Mouse (Mus musculus): ENCODE data around the gene Lipf. TPM values are rescaled to one million over a fixed set of nuclear protein-coding genes. Genes with fewer than 3 reads are reported as not detected.

Gene Lipf
- polyA plus RNA-seq (2015; fragmentation: Nextera tagmentation; extraction: Ambion mirVana), result not detected in 2 replicates

DNA sequence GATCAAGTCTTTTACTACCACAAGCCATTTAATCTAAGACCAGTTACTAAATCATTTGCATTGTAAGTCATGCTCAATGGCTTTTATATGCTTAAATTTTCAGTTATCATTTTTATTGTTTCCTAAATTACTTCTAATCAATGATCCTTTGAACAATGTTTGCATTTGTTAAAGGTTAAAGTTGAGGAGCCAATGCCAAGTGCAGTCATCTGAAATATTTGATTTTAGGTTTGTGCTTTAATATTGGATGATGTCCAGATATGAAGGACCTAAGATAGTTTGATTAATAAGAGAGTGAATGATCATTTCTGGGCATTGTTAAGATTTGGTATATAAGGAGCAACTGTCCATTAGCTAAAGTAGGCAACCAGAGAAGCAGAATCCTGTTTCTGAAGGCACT, at the start of gene Lipf:
TSS of gene Lipf (plus strand) at position 301 of the 400 bp plus-strand sequence.
- H3K27me3 ChIP-seq (ENCODE audit: control insufficient read depth, insufficient read depth, low read depth, low read length), result no peaks in the 10 kb centered on the region
- H3K36me3 ChIP-seq (ENCODE audit: control insufficient read depth, insufficient read depth, low read length), result no peaks in the 10 kb centered on the region
- no peaks in the 10 kb centered on the region for H3K4me1 ChIP-seq (replicated peaks; ENCODE audit: control insufficient read depth, insufficient read depth, low read length)
- no peak within 1 kb of the TSS for H3K4me2 ChIP-seq (ENCODE audit: low read depth, low read length)
- no peak for ATAC-seq (ENCODE audit: low read depth)
- no peak within 1 kb of the TSS for H3K4me3 ChIP-seq (ENCODE audit: low read length)
- H3K9me3 ChIP-seq (ENCODE audit: control insufficient read depth, low read length), result no peaks in the 10 kb centered on the region
- no peak within 1 kb of the TSS for H3K27ac ChIP-seq (ENCODE audit: low read length)
- H3K9ac ChIP-seq (ENCODE audit: low read length), result no peak within 1 kb of the TSS

DNA sequence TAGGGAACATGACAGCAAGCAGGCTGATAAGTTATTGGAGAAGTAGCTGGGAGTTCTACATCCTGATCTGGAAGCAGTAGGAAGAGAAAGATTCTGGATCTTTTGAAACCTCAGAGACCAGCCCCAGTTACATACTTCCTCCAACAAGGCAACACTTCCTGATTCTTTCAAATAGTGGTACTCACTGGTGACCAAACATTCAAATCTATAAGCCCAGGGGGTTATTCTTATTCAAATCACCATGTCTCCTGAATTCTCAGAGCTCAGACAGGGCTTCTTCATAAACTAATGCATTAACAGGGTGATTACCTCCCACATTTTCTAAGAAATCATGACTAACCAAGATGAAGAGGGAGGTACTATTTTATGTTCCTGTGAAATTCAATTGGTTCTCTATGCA, 36.9 kb upstream of the Lipf start:
- Histone ChIP-seq H3K4me2 (ENCODE audit: low read depth, low read length) (no peak overlapping the region), H3K9me3 (ENCODE audit: control insufficient read depth, low read length) (no peaks in the 10 kb centered on the region), H3K4me3 (ENCODE audit: low read length) (no peak overlapping the region), H3K4me1 (replicated peaks; ENCODE audit: control insufficient read depth, insufficient read depth, low read length) (no peaks in the 10 kb centered on the region), H3K27ac (ENCODE audit: low read length) (no peak overlapping the region), H3K27me3 (ENCODE audit: control insufficient read depth, insufficient read depth, low read depth, low read length) (no peaks in the 10 kb centered on the region), H3K9ac (ENCODE audit: low read length) (no peak overlapping the region), H3K36me3 (ENCODE audit: control insufficient read depth, insufficient read depth, low read length) (no peaks in the 10 kb centered on the region)
- no peak for ATAC-seq (ENCODE audit: low read depth)

DNA sequence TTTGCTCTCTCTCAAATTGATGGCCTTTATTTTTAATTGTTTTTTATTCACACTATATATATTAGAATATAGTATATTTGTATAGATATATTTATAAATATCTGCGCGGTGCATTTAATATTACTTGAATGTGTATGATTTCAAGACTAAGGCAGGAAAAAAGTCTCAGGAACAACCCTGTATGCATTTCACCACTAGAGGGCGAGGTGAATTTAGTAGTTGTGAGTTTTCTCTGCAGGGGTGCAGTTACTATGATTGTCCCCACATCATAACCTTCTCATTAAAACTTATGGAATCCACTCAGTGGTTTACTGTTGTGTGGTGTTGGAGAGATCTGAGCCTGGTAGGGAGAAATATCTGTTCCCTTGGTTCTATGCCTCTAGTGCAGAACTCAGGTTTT, 18.0 kb downstream of the Lipf start:
- Histone ChIP-seq H3K4me2 (ENCODE audit: low read depth, low read length) (no peak overlapping the region), H3K27me3 (ENCODE audit: control insufficient read depth, insufficient read depth, low read depth, low read length) (no peaks in the 10 kb centered on the region), H3K4me3 (ENCODE audit: low read length) (no peak overlapping the region), H3K4me1 (replicated peaks; ENCODE audit: control insufficient read depth, insufficient read depth, low read length) (no peaks in the 10 kb centered on the region), H3K27ac (ENCODE audit: low read length) (no peak overlapping the region), H3K9ac (ENCODE audit: low read length) (no peak overlapping the region), H3K9me3 (ENCODE audit: control insufficient read depth, low read length) (no peaks in the 10 kb centered on the region), H3K36me3 (ENCODE audit: control insufficient read depth, insufficient read depth, low read length) (no peaks in the 10 kb centered on the region)
- no peak for ATAC-seq (ENCODE audit: low read depth)
- 45% methylated on average over 3 of the region's 3 CpGs for WGBS

GRCm38 (mm10) chr19:33983043-33983442, 22.1 kb downstream of the Lipf start:
- Histone ChIP-seq H3K27ac (ENCODE audit: low read length) (no peak overlapping the region), H3K9me3 (ENCODE audit: control insufficient read depth, low read length) (no peaks in the 10 kb centered on the region), H3K27me3 (ENCODE audit: control insufficient read depth, insufficient read depth, low read depth, low read length) (no peaks in the 10 kb centered on the region), H3K4me2 (ENCODE audit: low read depth, low read length) (no peak overlapping the region), H3K4me3 (ENCODE audit: low read length) (no peak overlapping the region), H3K9ac (ENCODE audit: low read length) (no peak overlapping the region), H3K36me3 (ENCODE audit: control insufficient read depth, insufficient read depth, low read length) (no peaks in the 10 kb centered on the region), H3K4me1 (replicated peaks; ENCODE audit: control insufficient read depth, insufficient read depth, low read length) (no peaks in the 10 kb centered on the region)
- 65% methylated on average over 3 of the region's 3 CpGs for WGBS
- ATAC-seq (ENCODE audit: low read depth), result no peak

DNA sequence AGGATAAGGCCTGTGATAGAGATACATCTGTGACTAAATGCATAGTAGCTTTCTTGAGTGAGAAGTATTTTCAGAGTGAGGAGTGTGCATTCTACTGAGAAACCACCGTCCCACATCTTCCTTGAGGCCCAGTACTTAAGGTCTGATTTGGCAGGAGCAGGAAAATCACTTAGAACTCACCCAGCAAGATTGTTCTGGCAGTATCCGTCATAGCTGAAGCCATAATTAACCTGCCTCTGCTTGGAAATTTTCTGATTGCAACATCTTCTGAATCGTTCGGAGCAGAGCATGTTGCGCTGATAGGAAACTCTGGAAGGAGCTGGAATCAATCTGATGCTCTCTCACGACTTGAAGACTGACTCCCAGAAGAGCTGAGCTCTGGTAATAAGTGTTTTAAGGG, 47.0 kb downstream of the Lipf start, which contains the start of gene Lipk:
TSS of gene Lipk (plus strand) at position 289 of the 400 bp plus-strand sequence.
- H3K27ac ChIP-seq (ENCODE audit: low read length), result no peak within 1 kb of the TSS
- no peak for ATAC-seq (ENCODE audit: low read depth)
- H3K4me1 ChIP-seq (replicated peaks; ENCODE audit: control insufficient read depth, insufficient read depth, low read length), result no peaks in the 10 kb centered on the region
- no peak within 1 kb of the TSS for H3K4me2 ChIP-seq (ENCODE audit: low read depth, low read length)
- no peaks in the 10 kb centered on the region for H3K9me3 ChIP-seq (ENCODE audit: control insufficient read depth, low read length)
- no peaks in the 10 kb centered on the region for H3K27me3 ChIP-seq (ENCODE audit: control insufficient read depth, insufficient read depth, low read depth, low read length)
- no peak within 1 kb of the TSS for H3K9ac ChIP-seq (ENCODE audit: low read length)
- WGBS, result 77% methylated on average over 6 of the region's 6 CpGs
- no peaks in the 10 kb centered on the region for H3K36me3 ChIP-seq (ENCODE audit: control insufficient read depth, insufficient read depth, low read length)
- H3K4me3 ChIP-seq (ENCODE audit: low read length), result no peak within 1 kb of the TSS

- Histone ChIP-seq H3K4me3 (ENCODE audit: low read length) (no peak overlapping the region), H3K4me2 (ENCODE audit: low read depth, low read length) (no peak overlapping the region), H3K9me3 (ENCODE audit: control insufficient read depth, low read length) (no peaks in the 10 kb centered on the region), H3K9ac (ENCODE audit: low read length) (no peak overlapping the region), H3K27ac (ENCODE audit: low read length) (no peak overlapping the region), H3K4me1 (replicated peaks; ENCODE audit: control insufficient read depth, insufficient read depth, low read length) (no peaks in the 10 kb centered on the region), H3K27me3 (ENCODE audit: control insufficient read depth, insufficient read depth, low read depth, low read length) (no peaks in the 10 kb centered on the region), H3K36me3 (ENCODE audit: control insufficient read depth, insufficient read depth, low read length) (no peaks in the 10 kb centered on the region)
- 85% methylated on average over 11 of the region's 11 CpGs for WGBS
- ATAC-seq (ENCODE audit: low read depth), result no peak
Observed at GRCm38 (mm10) chr19:34021440-34022172, 60.6 kb downstream of the Lipf start.

DNA sequence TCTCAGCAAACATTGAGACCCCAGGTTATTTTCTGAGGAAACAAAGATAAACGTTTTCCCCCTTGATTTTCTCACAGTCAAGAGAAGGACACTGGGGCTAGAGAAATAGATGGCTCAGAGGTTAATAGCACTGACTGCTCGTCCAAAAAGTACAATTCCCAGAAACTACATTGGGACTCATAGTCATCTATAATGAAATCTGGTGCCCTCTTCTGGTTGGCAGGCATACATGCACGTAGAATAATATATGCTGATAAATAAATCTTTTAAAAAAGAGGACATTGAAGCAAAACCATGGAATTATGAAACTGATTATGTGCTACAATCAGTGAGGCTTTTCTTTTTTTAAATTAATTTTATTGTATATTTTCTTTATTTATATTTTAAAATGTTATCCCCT, 61.8 kb downstream of the Lipf start:
- H3K4me2 ChIP-seq (ENCODE audit: low read depth, low read length), result no peak overlapping the region
- no peak for ATAC-seq (ENCODE audit: low read depth)
- 36% methylated on average over 3 of the region's 3 CpGs for WGBS
- H3K9ac ChIP-seq (ENCODE audit: low read length), result no peak overlapping the region
- no peak overlapping the region for H3K27ac ChIP-seq (ENCODE audit: low read length)
- no peaks in the 10 kb centered on the region for H3K9me3 ChIP-seq (ENCODE audit: control insufficient read depth, low read length)
- H3K4me1 ChIP-seq (replicated peaks; ENCODE audit: control insufficient read depth, insufficient read depth, low read length), result no peaks in the 10 kb centered on the region
- no peaks in the 10 kb centered on the region for H3K27me3 ChIP-seq (ENCODE audit: control insufficient read depth, insufficient read depth, low read depth, low read length)
- H3K4me3 ChIP-seq (ENCODE audit: low read length), result no peak overlapping the region
- no peaks in the 10 kb centered on the region for H3K36me3 ChIP-seq (ENCODE audit: control insufficient read depth, insufficient read depth, low read length)

Other genes starting within 250 kb of the Lipf start
- gene Lipo2, start 209.8 kb upstream of the Lipf start, polyA plus RNA-seq (2015; fragmentation: Nextera tagmentation; extraction: Ambion mirVana), result 0.26 and 0.33 TPM in 2 replicates
- 20.1 and 21.2 TPM in 2 replicates for gene Lipo3, start 199.2 kb upstream of the Lipf start, polyA plus RNA-seq (2015; fragmentation: Nextera tagmentation; extraction: Ambion mirVana)
- gene Lipo1, start 173.7 kb upstream of the Lipf start, polyA plus RNA-seq (2015; fragmentation: Nextera tagmentation; extraction: Ambion mirVana), result not detected in 2 replicates
- 0.13 TPM in 1 of 2 replicates, not detected in the other for gene Lipk, start 47.1 kb downstream of the Lipf start, polyA plus RNA-seq (2015; fragmentation: Nextera tagmentation; extraction: Ambion mirVana)
- not detected in 2 replicates for gene Lipn, start 106.2 kb downstream of the Lipf start, polyA plus RNA-seq (2015; fragmentation: Nextera tagmentation; extraction: Ambion mirVana)
- gene Lipm, start 139.7 kb downstream of the Lipf start, polyA plus RNA-seq (2015; fragmentation: Nextera tagmentation; extraction: Ambion mirVana), result 0.09 and 0.10 TPM in 2 replicates
- 0.14 and 0.15 TPM in 2 replicates for gene Ankrd22, start 204.9 kb downstream of the Lipf start, polyA plus RNA-seq (2015; fragmentation: Nextera tagmentation; extraction: Ambion mirVana)
- 10.3 and 11.9 TPM in 2 replicates for gene Stambpl1, start 231.0 kb downstream of the Lipf start, polyA plus RNA-seq (2015; fragmentation: Nextera tagmentation; extraction: Ambion mirVana)